Mouse (Mus musculus) adrenal gland (tissue): ENCODE measurements around the gene Ldb3.

Experiments used
- intact Hi-C: fragments of 180-260 bp; cut with DNase I; formaldehyde crosslinking; loops from one replicate; pipeline ENCODE4 v1.15.1; 2025

Gene Ldb3

DNA sequence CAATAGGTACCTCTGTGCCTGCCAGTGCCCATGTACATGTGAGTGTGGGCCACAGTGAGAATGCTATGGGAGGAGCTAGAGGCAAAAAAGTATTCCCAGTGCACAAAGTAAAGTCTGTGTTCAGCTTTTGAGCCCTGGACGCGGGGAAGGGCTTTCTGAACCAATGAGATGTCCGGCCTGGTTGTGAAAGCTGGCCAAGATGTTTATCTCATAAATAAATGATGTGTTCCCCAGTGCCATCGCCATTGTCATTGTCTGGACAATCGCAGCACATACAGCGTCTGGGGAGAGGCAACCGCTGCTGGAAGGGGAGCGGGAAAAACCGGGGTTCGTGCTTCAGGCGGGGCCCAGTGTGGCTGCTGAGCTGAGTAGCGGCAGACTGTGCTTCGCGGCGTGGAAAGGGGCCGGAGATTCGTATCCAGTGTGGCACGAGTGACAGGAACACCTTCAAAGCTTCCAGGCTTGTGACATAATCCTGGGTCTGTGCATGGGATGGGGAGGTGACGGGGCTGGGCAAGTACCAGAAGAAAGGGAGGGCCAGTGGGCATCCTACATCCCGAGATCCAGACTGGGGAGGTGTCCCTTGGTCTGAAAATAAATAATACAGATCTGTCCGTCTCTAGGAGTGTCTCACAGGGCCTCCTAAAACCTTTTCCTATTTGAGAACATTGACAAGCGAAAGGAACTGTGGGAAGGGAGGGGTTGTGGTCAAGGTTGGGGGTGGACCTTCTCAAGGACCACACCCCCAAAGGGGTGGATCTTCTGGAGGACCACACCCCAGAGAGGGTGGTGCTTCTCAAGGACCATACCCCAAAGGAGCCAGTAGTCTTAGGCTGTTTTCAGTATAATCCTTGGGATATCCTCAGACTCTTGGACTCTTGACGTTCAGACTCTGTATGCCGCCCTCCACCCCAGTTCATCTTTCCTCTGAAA is 2.5 kb upstream of the Ldb3 start:
- intact Hi-C loops: no loop called here

- intact Hi-C loops: no loop called here
Measured at GRCm38 (mm10) chr14:34590017-34590570, 1.6 kb upstream of the Ldb3 start.

- intact Hi-C loops: no loop called here
Measured at GRCm38 (mm10) chr14:34589185-34589713, 767 bp upstream of the Ldb3 start.

- intact Hi-C loops: no loop called here
Measured at GRCm38 (mm10) chr14:34588005-34588404, 477 bp downstream of the Ldb3 start.

DNA sequence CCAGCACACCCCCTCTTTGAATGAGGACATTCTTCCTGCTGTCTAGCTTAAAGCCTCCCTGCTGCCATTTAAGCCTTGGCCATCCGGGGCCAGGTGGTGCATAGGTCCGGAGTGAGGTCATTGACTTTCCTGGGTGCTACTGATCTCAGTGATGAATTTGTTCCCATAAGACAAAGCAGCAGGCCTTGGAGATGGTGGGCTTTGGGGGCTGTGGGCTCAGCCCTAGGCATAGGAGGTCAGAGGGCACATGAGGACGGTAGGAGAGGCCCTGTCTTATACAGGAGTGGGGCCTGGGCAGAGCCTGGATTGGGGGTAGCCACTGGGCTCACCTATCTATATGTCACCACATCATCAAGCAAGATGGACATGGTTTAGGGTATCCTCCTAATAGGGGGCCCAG is 1.6 kb downstream of the Ldb3 start:
- intact Hi-C loops: no loop called here

DNA sequence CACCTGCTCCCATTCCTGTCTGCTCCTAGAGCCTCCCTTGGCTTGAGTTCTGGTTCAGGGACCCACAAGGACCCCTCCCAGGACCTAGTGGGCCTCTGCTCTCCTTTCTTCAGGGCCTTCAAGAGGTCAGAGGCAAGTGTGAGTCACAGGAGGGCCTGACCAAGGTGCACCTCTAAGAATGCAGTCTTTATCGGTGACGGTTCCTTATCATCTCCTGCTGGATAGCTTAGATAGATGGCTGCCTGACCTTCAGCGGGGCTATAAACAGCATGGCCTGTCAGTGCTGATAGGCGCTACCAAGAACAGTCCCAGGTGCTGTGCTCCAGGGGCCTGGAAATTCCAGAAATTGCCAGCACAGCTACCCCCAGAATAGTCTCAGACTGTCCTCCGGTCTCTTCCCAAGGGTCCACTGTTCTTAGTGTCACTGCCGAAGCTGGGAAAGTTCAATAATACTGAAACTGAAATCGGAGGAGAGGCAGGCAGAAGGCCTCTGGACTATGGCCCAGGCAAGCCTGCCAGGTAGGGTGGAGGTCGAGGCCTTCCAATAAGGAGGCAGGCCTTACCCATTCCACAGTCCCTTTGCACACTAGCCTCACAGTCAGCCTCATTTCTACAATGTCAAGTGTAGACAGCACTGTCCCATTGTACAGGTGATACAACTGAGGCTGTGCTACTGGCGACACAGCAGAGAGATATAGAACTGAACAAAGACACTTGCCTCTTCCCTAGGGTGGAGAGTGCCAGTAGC is 3.0 kb downstream of the Ldb3 start:
- intact Hi-C loops: no loop called here

GRCm38 (mm10) chr14:34582740-34583427 is 5.6 kb downstream of the Ldb3 start:
- intact Hi-C loops: no loop called here

GRCm38 (mm10) chr14:34576858-34577257 is 11.6 kb downstream of the Ldb3 start:
- intact Hi-C loops: no loop called here

DNA sequence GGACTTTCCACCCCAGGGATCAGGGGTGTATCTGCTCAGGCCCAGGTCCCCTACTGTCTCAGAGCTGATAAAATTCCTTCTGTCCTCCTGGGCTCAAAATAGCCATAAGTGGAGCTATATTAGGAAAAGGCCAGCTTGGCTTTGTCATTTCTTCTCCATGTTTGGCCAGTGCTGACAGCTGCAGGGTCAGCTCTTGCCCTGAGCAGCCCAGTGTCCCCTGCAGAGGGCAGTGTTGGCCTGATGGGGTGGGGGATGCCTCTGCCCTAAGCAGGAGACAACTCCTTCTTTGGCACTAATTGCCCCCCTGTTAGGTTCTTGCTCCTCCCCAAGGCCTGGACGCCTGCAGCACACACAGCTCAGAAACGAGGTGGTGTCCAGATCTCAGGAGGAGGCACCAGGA is 14.4 kb downstream of the Ldb3 start:
- intact Hi-C loops: loop anchor here (5.0 kb wide), 1 partner anchor 202 kb away; the partner anchor contains the start of gene Sncg

DNA sequence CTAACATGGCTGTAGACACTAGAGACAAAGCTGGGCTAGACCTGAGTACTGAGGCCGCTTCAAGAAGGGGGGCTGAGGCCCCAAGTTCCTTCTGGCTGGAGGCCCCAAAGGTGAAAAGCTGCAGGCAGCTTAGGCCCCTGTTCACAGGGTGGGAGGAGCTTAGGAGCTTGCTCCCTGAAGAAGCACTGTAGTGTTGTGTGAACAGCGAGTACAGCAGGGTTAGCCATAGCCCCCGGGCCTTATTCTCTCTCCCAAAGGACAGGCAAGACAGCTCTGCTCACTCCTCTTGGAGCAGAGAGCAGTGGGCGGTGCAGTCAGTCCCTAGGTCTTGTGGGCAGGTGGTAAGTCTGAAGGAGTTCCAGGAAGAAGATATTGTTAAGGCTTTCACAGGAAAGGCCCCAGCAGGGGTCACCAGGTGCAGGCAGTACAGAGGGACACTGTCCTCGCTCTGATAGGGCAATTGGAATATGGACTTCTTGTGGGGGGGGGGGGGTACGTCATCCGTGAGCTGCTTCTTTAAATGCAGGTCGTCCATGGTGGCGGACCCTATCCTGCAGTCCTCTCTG is 15.1 kb downstream of the Ldb3 start:
- intact Hi-C loops: loop anchor here (5.0 kb wide), 1 partner anchor 201 kb away; the partner anchor contains the start of gene Sncg

DNA sequence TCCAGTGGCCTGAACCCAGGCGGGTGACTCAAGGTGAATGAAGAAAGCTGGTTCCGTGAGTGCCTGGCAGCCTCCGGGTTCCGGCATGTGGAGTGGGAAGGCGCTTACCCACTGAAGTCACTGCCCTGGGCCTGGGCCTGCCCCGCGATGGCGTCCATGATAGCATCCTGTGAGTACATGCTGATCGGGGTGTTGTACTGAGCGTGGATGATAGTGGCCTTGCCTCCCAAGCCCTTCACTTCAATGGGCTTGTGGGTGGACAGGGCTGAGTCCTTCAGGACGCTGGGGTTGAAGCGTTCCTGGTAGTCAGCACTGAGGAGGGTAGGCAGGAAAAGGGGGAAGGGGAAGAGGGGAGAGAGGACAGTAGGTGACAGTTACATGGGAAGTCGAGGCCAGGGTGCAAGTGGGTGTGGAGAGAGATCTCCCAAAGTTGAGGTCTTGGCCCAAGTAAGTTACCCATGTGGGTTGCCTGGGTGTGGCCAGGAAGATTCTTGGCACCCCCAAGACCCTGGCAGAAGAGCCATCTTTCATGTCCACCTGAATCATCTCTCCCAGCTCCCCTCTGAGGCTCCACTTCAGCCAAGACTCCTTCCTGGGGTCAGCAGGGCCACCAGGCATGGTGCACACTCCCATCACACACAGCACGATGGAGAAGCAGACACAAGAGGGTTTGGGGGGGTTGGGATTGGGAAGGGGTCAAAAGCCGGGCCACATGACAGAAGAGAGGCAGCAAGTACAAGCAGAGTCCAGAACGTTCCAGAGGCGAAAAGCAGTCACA is 16.7 kb downstream of the Ldb3 start:
- intact Hi-C loops: loop anchor here (5.0 kb wide), 1 partner anchor 199 kb away; the partner anchor contains the start of gene Sncg

GRCm38 (mm10) chr14:34570903-34571302 is 17.6 kb downstream of the Ldb3 start:
- intact Hi-C loops: loop anchor here (5.0 kb wide), 1 partner anchor 199 kb away; the partner anchor contains the start of gene Sncg

- intact Hi-C loops: loop anchor here (5.0 kb wide), 1 partner anchor 198 kb away; the partner anchor contains the start of gene Sncg
Measured at GRCm38 (mm10) chr14:34570294-34570693, 18.2 kb downstream of the Ldb3 start.

- intact Hi-C loops: loop anchor here (5.0 kb wide), 1 partner anchor 197 kb away; the partner anchor contains the start of gene Sncg
Measured at GRCm38 (mm10) chr14:34569534-34570194, 18.8 kb downstream of the Ldb3 start.

GRCm38 (mm10) chr14:34568626-34569025 is 19.9 kb downstream of the Ldb3 start:
- intact Hi-C loops: no loop called here

DNA sequence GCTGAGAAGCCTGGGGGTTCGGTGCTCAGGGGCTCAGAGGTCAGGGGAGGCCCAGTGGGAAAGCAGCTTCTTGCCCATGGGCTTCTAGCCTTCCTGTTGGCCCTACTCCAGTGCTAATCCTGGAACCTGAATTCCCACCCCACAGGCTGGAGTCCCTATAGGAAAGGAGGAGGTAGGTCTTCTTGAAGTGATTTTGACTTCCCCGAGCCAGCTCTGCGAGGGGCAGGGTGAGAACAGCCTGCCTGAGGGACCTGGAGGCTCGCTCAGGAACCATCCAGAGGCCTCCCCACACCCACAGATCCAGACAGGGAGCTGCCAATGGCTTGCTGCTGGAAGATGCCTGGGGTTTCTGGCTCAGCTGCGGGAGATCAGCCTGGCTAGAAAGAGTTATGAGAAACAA is 20.8 kb downstream of the Ldb3 start:
- intact Hi-C loops: no loop called here

DNA sequence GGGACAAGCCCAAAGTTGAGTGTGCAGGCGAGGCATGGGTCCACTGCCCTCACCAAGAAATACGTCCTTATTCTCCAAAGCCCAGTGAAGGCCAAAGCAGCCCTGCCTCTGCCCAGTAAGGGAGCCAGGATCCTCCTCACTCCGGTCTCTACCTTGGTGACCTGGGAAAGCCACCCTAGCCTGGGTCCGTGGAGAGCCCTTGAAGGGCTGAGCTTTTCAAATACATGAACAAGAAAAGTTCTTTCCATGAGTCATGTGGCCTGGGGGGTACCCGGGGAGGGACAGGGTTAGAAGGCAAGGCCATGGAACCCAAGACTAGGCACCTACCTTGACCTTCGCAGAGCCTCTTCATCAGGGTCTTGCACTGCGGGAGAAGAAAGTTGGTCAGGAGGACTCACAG is 22.0 kb downstream of the Ldb3 start:
- intact Hi-C loops: no loop called here

DNA sequence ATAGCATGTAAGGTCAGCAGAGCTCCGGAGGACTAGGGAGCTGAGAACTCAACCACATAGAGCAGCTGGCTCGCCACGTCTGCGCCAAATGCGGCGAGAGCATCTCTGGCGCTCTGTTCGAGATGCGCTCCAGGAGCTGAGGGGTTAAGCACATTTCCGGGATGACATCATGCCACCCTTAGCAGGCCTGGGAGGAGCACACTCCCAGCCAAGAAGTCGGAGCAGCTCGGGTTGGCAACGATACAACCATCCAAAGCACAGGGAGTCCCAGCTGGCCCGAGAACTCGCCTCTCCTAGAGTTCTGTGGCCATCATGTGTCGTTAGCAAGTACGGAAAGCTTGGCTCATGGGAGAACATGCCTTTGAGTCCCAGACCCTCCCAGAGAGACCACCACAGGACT is 22.8 kb downstream of the Ldb3 start:
- intact Hi-C loops: no loop called here

DNA sequence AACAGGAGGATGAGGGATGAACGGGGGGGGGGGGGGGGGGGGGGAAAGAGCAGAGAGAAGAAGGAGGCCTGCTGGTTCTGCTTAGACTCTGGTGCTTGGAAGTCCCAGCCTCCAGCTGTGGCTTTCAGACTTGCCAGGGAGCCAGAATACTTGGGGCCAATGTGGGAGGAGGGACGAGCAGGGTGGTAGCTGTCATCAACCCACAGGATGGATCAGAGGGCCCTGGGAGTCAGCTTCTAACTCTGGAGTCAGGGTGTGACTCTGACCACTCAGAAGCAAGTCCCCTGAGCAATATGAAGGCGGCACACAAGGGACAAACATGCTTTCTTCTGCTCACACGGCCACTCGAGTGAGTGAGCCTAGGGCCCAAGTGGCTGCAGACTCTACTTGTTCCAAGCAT is 23.8 kb downstream of the Ldb3 start:
- intact Hi-C loops: no loop called here
